Mouse (Mus musculus): ENCODE measurements around the gene Olfr463.

Olfr463 gene

DNA sequence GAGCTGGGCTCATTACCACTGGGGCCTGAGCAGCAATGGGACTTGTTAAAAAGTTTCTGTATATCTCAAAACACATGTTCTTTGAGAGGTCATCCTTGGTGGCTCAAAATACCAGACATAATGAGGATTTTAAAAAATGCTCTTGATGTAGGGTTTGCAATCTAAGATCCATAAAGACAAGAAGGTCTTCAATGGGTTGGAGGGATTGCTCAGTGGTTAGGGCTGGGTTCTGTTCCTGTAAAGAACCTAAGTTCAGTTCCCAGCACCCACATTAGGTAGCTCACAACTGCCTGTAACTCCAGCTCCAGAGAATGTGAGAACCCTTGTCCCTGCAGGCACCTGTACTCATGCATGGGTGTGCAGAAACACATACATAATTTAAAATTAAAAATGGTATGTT, at the start of gene Olfr463:
Gene Olfr463 (minus strand): TSS at position 101 of the 400 bp plus-strand sequence.
- no peak for DNase-seq (ENCODE audit: low read depth, low spot score)

DNA sequence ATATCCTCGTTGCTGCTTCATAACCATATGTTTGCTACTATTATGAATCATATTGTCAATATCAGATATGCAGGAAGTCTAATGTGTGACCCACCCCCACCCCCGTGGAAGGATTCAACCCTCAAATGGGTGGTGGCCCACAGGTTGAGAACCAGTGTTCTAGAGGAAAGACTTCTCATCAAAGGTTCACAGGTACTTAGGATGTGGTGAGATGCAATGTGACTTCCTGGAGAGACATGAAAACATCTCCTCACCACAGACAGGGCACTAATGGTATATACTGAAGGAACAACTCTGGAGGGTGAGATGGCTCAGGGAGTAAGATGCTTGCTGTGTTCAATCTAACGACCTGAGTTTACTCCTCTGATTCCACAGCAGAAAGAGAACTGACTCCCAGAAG, 38.3 kb upstream of the Olfr463 start:
- no peak for DNase-seq (ENCODE audit: low read depth, low spot score)

DNA sequence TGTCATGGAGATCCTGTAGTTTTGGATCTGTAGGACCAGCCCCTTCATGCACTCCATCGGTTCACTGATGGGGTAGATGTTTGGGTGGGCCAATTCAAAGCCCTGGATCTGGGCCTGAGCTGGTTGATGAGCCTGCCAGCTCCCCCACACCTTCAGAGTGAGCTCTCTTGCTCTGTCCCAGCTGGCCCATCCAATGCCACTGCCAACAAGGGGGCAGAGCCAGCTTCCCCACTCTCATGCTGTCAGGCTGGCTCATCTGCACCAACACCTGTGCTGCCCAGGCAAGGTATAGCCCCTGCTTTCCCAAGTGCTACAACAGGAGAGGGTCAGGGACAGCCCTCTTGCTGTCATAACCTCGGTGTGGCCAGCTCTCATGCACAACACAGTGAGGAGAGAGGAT, 36.5 kb upstream of the Olfr463 start:
- no peak for DNase-seq (ENCODE audit: low read depth, low spot score)

DNA sequence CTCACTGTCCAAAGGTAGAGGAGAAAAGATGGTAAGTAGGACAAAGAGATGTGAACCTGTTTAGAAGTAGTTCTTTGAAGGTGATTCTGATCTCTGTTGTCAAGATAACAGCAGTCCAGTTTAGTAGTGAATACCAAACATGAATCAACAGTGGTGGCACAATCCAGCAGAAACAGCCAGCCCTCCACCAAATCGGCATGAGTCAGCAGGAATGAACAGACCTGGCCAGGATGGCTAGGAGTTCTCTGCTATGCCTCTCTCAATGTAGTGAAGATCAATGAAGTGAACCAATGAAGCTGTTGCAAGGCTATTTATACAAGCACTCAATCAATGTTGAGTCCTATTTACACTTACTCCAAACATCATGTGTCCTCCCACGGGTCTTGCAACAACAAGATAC, 33.2 kb upstream of the Olfr463 start:
- no peak for DNase-seq (ENCODE audit: low read depth, low spot score)

DNA sequence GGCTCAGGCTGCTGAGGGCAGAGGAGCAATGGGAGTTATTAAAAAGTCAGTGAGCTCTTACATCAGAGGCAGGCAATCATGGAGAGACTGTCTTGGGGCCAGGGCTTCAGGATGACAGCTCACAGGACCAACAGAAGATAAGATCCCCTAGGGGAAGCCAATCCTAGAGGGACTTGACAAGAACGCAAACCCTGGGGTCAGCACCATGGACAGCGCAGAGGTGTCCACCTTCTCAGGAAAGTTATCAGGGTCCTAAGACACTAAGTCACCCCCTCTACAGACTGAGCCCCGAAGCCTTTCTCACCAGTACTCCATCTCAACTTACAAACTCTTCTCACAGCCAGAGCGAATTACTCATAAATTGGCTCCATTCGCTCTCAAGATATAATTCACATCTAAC, 23.8 kb upstream of the Olfr463 start, which contains the start of gene Olfr464:
Gene Olfr464 (minus strand): TSS at position 2 of the 400 bp plus-strand sequence.
- peak; percentile 16 for DNase-seq (ENCODE audit: low read depth, low spot score)

DNA sequence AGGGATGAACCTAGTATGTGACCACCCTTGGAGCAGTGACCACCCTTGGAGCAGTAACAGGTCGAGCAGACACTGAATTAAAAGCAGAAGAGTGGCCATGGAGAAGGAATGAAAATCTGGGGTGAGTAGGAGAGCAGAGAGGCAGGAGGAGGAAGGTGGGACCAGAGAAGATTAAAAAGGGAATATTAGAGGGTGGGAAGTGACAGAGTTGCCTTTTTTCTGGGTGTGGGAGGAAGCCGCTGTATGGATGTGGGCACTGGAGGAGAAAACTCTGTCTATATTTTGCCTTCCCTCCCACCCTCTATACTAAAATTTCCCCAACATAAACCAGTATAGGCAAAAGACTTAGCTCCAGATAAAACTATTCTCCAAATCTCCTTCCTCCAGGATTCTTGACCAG, 23.1 kb upstream of the Olfr463 start:
- peak; percentile 73 for DNase-seq (ENCODE audit: low read depth, low spot score)

DNA sequence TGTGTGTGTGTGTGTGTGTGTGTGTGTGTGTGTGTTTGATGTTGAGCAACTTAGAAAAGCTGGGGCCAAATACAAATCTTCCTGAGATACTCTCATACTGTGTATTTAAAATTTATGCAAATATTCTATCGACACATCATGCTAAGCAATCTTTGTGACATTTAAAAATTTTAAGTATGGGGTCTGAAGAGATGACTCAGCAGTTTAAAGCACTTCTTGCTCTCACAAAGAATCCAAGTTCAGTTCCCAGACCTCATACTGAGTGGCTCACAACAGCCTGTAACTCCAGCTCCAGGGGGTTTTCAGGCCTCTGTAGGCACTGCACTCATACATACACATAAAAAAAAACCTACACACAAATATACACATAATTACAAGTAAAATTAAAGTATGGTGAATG, 18.8 kb upstream of the Olfr463 start:
- no peak for DNase-seq (ENCODE audit: low read depth, low spot score)

DNA sequence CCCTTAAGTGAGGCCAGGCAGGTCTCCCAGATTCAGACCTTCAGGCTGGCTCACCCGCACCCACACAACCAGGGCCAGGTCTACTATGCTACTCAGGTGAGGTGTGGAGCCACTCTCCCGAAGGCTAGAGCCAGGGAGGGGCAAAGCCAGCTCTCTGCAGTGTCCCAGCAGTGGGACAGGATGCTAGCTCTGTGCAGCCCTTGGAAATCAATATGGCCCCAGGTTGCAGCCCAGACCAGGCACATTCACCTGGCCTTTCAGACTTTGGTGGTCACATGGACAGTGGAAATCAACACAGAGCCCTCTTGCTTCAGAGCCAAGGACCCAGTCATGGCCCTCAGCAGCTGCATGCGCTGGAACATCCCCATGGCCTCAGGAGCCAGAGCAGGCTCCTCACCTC, 7.1 kb upstream of the Olfr463 start:
- DNase-seq (ENCODE audit: low read depth, low spot score), result no peak

DNA sequence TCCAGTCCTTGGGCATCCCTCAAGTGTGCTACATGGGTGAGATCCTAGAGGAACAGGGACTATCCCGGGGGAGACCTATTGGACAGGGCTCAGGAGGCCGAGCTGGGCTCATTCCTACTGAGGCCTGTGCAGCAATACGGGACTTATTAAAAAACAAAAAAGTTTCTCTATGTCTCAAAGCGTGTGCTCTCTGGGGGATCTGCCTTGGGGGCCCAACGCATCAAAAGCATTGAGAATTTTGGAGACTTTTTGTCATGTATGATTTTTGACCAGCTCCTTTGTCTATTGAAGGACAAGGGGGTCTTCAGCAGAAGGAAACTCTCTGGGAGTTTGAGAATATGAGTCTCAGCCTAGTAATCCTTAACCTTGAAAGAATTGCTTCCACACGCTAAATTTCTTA, 5.0 kb downstream of the Olfr463 start, which contains the start of gene Olfr462:
Gene Olfr462 (minus strand): TSS at position 101 of the 400 bp plus-strand sequence.
- DNase-seq (ENCODE audit: low read depth, low spot score), result no peak

DNA sequence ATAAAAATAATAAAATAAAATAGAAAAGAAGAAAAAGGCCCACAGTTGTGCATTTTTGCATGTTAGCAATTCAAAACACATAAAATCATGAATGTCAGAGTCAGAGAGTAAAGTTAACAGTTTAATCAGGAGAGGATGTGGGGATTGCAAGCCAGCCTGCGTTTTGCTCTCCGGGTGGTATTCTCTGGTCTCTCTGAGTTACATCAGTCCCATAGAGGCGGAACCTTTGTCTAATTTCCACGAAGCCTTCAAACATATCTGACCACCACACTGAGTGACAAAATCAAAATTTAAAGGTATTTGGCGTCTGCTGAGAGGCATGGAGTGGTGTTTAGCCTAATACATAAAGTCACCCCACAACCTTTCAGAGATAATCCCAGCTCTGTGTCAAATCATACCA, 12.3 kb downstream of the Olfr463 start:
- DNase-seq (ENCODE audit: low read depth, low spot score), result no peak

DNA sequence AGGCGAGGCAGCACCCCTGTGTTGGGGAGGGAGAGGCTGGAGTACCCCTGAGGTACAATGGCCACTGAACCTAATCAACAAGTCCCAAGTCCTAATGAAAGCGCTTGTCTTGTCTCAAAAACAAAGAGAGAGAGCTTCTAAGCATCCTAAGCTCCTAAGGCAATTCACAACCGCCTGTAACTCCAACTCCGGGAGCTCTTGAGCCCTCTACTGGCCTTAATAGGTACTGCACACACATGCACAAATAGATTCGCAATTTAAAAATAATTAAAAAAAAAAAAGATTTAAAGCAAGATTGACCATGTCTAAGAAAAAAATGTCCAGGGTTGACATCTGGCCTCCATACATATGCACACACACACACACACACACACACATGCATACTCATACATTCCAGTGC, 13.7 kb downstream of the Olfr463 start:
- DNase-seq (ENCODE audit: low read depth, low spot score), result peak; percentile 24

DNA sequence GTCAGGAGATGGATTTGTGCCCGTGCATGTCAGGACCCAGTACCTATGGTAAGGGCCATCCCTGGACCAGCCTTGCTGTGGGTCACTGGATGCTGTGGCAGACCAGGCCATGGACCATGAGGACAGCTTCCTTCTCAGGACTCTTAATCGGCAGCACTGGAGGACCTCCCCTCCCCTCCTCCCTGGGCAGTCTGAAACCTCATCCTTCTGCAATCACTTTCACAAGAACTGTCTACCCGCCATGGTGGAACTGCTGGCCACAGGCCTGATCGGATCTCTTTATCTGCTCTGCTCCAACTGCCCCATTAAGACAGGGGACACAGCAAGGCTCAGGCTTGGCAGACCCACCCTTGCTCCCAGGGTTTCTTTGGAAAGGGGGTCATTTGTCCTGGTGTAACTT, 15.5 kb downstream of the Olfr463 start:
- DNase-seq (ENCODE audit: low read depth, low spot score), result no peak

DNA sequence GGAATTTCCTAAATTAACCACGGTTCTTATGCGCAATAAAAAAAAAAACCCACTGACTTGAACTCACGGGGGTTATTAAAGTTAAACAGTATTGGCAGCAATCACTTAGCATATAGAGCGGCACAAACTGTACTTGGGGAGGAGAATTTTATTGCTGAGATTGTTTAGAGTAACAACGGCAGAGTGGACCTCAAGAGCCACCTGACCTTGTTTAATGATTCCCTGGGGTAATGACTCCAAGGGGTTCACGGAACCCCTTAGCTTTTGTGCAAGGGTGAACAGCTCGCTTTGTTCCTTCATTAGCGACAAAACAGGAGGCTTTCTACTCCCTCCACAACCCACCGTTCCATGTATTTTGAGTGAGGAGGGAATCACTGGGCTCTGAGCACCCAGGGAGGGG, 17.4 kb downstream of the Olfr463 start:
- DNase-seq (ENCODE audit: low read depth, low spot score), result no peak

DNA sequence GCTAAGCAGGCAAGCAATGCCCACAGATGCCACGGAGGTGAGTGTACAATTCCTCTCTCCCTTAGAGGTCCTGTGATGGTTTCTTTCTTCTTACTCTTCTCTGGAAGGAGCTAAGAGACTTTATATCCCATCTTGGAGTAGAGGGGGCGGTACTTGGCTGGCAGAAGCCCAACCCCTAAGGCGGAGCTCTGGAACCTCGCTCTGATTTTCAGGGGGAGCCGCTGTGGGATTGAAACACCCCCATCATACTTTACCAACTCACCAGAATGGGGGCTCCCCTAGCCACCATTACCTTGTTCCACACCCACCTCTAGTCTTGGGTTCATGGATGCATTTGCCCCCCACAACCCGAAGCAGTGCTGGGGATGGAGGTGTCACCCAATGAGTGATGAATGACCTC, 21.8 kb downstream of the Olfr463 start, which contains the start of gene Epx:
Gene Epx (minus strand): TSS at position 101 of the 400 bp plus-strand sequence.
- no peak for DNase-seq (ENCODE audit: low read depth, low spot score)

DNA sequence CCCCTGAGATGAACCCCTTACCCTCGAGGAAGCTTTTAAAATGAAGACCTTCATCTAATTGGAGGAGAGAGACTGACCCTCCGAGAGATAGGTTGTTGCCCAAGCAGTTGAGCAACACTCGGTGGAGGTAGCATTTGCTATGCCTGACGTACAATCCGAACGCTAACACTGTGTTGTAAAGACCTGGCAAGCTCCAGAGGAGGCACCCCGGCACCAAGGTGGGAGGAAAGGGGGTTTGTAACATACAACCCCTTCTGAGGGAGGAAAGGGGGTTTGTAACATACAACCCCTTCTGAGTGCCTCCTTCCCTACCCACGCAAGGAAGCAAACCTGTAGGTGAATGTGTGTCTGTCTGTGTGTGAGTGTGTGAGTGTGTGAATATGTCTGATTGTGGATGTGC, 25.4 kb downstream of the Olfr463 start:
- no peak for DNase-seq (ENCODE audit: low read depth, low spot score)

DNA sequence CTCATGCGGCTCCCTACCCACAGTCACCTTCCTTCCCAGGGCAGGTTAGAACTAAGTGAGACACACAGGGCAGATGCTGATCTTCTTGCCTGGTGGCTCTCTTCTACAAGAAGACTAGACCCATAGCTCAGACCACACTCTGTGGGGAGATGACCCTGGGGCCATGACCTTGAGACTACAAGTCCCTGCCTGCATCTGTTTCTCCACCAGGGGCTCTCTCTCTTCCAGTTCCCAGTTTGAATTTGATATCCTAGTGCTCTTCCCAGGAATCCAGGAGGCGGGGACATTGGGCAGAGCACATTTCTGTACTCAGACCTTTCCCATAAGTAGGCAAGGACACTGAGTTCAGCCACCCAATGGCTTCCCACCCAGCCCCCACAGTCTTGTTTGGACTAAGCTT, 27.1 kb downstream of the Olfr463 start:
- no peak for DNase-seq (ENCODE audit: low read depth, low spot score)

DNA sequence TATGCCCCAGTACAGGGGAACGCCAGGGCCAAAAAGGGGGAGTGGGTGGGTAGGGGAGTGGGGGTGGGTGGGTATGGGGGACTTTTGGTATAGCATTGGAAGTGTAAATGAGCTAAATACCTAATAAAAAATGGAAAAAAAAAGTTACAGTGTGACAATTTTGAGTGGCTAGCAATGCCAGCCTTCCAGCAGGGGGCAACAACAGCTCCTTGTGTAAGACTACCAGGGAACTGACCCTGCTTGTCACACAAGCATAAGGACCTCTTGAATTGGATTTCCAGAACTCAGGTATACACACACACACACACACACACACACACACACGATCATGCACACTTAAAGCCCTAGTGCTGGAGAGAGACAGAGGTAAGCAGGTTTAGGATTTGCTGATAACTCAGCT, 30.3 kb downstream of the Olfr463 start:
- peak; percentile 18 for DNase-seq (ENCODE audit: low read depth, low spot score)

DNA sequence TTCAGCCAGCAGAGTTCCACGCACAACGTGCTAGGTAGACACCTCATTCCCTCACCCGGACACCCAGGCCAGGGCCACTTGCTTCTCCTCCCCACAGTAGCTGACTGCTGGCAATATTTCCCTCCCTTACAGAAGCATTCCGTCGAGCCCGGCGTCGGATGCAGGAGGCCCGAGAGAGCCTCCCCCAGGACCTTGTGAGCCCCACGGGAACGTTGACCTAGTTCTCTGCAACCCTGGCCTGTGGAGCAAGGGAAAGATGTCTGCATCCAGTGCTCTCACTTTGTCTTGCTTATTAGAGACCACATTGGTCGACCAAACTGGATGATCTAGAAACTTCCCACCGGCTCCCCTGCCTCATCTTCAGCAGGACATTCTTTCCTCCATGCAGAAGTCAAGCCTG, 34.4 kb downstream of the Olfr463 start:
- DNase-seq (ENCODE audit: low read depth, low spot score), result no peak

DNA sequence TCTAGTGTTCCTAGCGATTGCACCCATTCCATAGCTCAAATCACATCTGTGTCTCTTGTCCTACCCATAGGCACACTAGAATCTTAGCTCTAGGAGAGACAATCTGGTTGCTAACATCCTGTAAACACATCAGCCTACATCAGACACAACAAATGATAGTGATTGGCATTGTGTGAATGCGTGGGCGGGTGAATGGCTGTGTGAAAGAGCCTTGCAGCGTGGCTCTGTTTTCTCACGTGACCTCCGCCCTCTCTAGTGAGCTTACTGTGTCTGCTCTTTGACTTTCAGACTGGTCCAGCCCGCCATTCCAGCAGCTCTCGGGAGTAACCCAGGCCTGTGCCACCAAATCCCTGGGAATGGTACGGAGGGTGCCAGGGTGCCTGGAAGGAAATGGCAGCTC, 36.8 kb downstream of the Olfr463 start:
- peak; percentile 23 for DNase-seq (ENCODE audit: low read depth, low spot score)

DNA sequence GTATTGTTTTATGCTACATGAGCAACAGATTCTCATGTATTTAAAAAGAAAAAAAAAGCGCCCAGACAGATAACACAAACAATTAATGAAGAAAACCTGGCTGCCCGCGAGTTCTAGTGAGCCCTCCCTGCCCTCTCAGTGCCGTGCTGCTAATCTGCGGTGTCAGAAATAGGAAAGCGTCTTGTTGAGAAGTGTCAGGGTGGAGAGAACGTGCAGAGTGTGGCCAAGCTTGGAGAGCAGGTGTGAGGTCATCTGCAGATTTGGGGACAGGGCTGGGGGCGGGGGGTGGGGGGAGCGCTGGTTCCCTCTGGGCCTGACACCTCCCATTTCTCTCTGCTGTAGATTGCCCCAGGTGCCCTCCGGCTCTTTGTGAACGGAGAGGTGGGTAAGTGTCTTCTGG, 37.9 kb downstream of the Olfr463 start:
- DNase-seq (ENCODE audit: low read depth, low spot score), result no peak

DNA sequence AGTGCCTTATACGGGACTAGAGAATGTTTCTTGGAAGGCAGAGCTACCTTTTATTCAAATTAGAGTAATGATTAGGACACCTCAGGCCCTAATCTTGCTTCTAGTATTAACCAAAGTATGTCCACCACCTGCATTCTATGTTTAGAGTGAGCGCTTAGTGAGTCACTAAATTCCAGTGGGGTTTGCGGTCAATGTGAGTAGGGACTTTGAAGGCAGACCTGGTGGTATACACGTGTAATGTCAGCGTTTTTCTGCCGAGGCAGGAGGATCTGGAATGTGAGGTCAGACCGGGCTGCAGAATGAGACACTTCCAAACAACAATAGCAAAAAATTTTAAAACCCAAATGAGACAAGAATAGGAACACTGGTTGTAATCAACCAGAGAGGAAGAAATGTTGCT, 42.6 kb downstream of the Olfr463 start:
- DNase-seq (ENCODE audit: low read depth, low spot score), result no peak

DNA sequence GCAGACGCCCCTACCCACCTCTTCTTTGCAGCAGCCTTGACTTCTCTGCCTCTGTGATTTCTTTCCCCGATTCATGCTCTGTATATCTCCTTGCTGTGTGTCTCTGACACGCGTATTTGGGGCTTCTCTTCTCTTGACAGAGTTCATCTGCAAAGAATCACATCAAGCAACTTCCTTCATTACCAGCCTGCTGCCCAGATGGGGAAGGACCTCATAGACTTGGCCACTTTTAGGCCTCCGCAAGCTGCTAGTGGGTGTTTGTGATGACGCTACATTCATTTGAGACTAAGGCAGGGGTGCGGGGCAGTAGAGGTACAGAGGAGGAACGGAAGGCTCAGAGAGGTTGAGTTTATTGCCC, 43.6 kb downstream of the Olfr463 start:
- peak; percentile 56 for DNase-seq (ENCODE audit: low read depth, low spot score)

DNA sequence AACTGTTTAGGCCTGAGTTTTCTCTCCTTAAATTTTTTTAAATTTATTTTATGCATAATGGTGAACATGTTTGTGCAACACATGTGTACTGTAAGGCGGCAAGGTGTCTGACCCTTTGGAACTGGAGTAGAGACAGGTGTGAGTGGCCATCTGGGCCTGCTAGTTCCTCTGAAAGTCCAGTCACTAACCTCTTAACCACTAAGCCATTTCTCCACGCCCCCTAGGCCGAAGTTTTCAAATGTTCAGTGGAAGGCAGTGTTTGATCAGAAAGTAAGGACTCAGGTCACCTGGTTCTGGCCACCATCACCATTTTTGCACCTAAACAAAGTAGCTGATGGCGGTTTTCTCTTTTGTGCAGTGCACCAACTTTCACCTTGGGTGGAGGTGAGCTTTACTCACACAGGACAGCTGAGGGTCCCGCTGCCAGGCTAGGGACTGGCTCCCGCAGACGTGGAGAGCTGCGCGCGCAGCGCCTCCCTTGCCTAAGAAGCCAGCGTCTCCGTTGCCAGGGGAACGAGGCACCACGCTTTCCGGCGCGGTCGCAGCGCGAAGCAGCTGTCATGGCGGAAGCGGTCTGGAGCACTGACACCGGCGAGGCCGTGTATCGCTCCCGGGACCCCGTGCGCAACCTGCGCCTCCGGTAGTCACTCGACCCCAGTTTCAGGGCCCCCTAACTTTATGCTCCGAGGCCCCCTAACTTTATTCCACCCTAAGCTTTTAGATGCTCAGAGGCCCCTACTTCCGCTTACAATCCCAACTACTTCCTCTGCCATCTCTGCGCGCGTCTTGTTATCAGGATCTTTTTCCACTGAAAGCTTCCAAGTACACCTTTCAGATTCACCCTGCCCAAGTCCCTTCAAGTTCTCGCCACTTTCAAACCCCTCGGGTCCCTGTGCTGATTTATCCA, 44.2 kb downstream of the Olfr463 start, which contains the start of gene Mks1:
Gene Mks1 (plus strand): TSS at position 526 of the 907 bp plus-strand sequence.
- peak; percentile 97 for DNase-seq (ENCODE audit: low read depth, low spot score)

Measured in brain, adult 2 months (tissue).